Mouse (Mus musculus) heart, adult 9 months (tissue): ENCODE results near the gene Zfp933.
"Not testable (repeated sequence)": the region's sequence is repeated elsewhere in the genome, so short reads cannot be mapped to it uniquely, and the experiment has no call there.

Source experiments
- DNase-seq, 2 experiments: peaks; one replicate each; pipeline ENCODE4 v3.0.0; 2022; ENCODE audit warnings: low spot score in 2 of 2

Zfp933 gene

GRCm38 (mm10) chr4:147862051-147862450 is 13.9 kb upstream of the Zfp933 start:
- DNase-seq, result no peak

- DNase-seq, result no peak
Observed at GRCm38 (mm10) chr4:147850776-147851175, 2.6 kb upstream of the Zfp933 start.

GRCm38 (mm10) chr4:147848584-147848991 is 422 bp upstream of the Zfp933 start:
- DNase-seq, result no peak

GRCm38 (mm10) chr4:147842871-147843270 is 5.3 kb downstream of the Zfp933 start:
- DNase-seq, result no peak

GRCm38 (mm10) chr4:147839282-147839681 is 8.9 kb downstream of the Zfp933 start:
- DNase-seq, result peak in 1 of 2 experiments; percentile 19

- no peak for DNase-seq
Observed at GRCm38 (mm10) chr4:147824389-147824788, 23.8 kb downstream of the Zfp933 start.

GRCm38 (mm10) chr4:147821414-147821813 is 26.8 kb downstream of the Zfp933 start:
- DNase-seq, result not testable (repeated sequence)

- not testable (repeated sequence) for DNase-seq
Observed at GRCm38 (mm10) chr4:147819659-147820058, 28.5 kb downstream of the Zfp933 start.

GRCm38 (mm10) chr4:147814592-147815167 is 33.5 kb downstream of the Zfp933 start:
- no peak for DNase-seq

GRCm38 (mm10) chr4:147813249-147813765 is 34.9 kb downstream of the Zfp933 start:
- DNase-seq, result no peak

- DNase-seq, result not testable (repeated sequence)
Observed at GRCm38 (mm10) chr4:147809966-147810304, 38.2 kb downstream of the Zfp933 start.

- peak; percentile 44 to 63 for DNase-seq
Observed at GRCm38 (mm10) chr4:147809292-147809965, 38.7 kb downstream of the Zfp933 start, which contains the start of gene Zfp984. Gene Zfp984 (minus strand): TSS chr4:147809788.

- not testable (repeated sequence) for DNase-seq
Observed at GRCm38 (mm10) chr4:147808483-147808882, 39.7 kb downstream of the Zfp933 start.

- not testable (repeated sequence) for DNase-seq
Observed at GRCm38 (mm10) chr4:147795308-147795707, 52.9 kb downstream of the Zfp933 start.

GRCm38 (mm10) chr4:147794026-147794665 is 54.0 kb downstream of the Zfp933 start:
- not testable (repeated sequence) for DNase-seq

- not testable (repeated sequence) for DNase-seq
Observed at GRCm38 (mm10) chr4:147793390-147793916, 54.7 kb downstream of the Zfp933 start.

GRCm38 (mm10) chr4:147791729-147792128 is 56.4 kb downstream of the Zfp933 start:
- DNase-seq, result not testable (repeated sequence)
